Mouse (Mus musculus) neural tube, embryonic 11.5 days (tissue): ENCODE measurements at regions not wholly inside any gene's neighbourhood (a gene's known extent, or its start where the extent isn't known, plus 50 kb on each side); places are given as distances from the start of the nearest gene placed in this dataset.

ENCODE experiments used
- ATAC-seq: fragments of 200-750 bp; cut with Nextera tagmentation; 2 replicates; pipeline ENCODE4 v1.8.0; 2017; ENCODE audit warnings: moderate number of reproducible peaks, mild to moderate bottlenecking, moderate TSS enrichment, moderate library complexity; ENCODE audit not compliant: insufficient read depth, low FRiP score, low TSS enrichment
- DNase-seq: peaks from one replicate; pipeline ENCODE4 v3.0.0-alpha.2; 2015; ENCODE audit warnings: low spot score
- H3K27ac ChIP-seq: fragments of 300-500 bp; sonication (generic); 2 replicates; pipeline ENCODE4 v1.5.1; 2014; ENCODE audit warnings: low read depth, mild to moderate bottlenecking, low read length
- H3K27me3 ChIP-seq: fragments of 300-500 bp; sonication (generic); 2 replicates; pipeline ENCODE4 v1.6.1; 2014; ENCODE audit warnings: mild to moderate bottlenecking, low read length, mixed read lengths; ENCODE audit not compliant: control insufficient read depth, insufficient read depth
- H3K36me3 ChIP-seq: fragments of 300-500 bp; sonication (generic); 2 replicates; pipeline ENCODE4 v1.6.1; 2014; ENCODE audit warnings: mild to moderate bottlenecking, low read length, moderate library complexity, mixed read lengths; ENCODE audit not compliant: control insufficient read depth, insufficient read depth
- H3K4me1 ChIP-seq: fragments of 300-500 bp; sonication (generic); 2 replicates; pipeline ENCODE4 v1.6.1; 2014; ENCODE audit warnings: low read length, mixed read lengths; ENCODE audit not compliant: control insufficient read depth, insufficient read depth
- H3K4me2 ChIP-seq: fragments of 300-500 bp; sonication (generic); 2 replicates; pipeline ENCODE4 v1.6.1; 2014; ENCODE audit warnings: low read depth, mild to moderate bottlenecking, moderate library complexity
- H3K4me3 ChIP-seq: fragments of 300-500 bp; sonication (generic); 2 replicates; pipeline ENCODE4 v1.5.1; 2014; ENCODE audit warnings: low read depth, low read length
- H3K9ac ChIP-seq: fragments of 300-500 bp; sonication (generic); 2 replicates; pipeline ENCODE4 v1.6.1; 2014; ENCODE audit warnings: mild to moderate bottlenecking, low read length
- H3K9me3 ChIP-seq: fragments of 300-500 bp; sonication (generic); 2 replicates; pipeline ENCODE4 v1.6.1; 2016; ENCODE audit warnings: low read length; ENCODE audit not compliant: control insufficient read depth
- WGBS: fragments of 180-500 bp; shearing (Covaris S2); extraction: QIAGEN DNeasy Blood & Tissue Kit; methylation state at CpG from one replicate; pipeline ENCODE4 v1.1.7; 2014; 5-methylcytosine and 5-hydroxymethylcytosine counted together

DNA sequence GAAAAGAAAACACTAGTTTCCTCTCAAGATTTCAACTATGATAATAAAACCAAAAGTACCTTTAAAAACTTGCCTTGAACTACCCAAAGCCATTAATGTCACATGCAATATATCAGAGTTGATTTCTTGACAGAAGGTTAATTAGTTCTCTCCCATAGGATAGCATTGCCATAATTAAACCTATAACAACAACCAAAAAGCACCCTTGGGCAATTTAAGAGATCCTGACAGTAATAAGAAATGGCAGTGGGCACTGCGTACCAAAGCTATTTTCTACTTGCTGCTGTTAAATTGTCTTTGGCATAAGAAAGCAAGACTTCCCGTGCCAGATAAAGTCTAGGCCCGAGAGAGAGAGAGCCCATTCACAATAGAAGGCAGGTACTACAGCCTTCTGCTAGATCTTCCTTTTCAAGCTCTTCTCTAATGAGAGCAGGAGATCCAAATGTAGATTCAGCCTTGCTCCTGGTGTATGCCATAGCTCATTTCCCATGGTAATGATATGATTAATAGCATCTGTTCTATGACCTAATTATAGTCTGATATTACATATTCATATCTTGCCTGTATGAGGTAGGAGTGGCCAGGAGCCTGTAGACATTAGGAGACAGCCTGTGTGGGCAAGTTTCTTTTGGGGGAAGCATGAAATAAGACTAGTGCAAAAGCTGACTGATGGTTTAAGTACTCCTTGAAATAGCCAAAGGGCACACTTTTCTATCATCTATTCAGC is 126.3 kb upstream of the Cd180 start:
- no peak overlapping the region for H3K9ac ChIP-seq
- no peaks in the 10 kb centered on the region for H3K27me3 ChIP-seq
- H3K4me2 ChIP-seq = no peak overlapping the region
- no peak overlapping the region for H3K27ac ChIP-seq
- H3K36me3 ChIP-seq = no peaks in the 10 kb centered on the region
- H3K9me3 ChIP-seq = no peaks in the 10 kb centered on the region
- ATAC-seq = no peak
- DNase-seq = no peak
- 67% methylated on average over 3 of the region's 3 CpGs for WGBS
- H3K4me3 ChIP-seq = no peak overlapping the region
- no peaks in the 10 kb centered on the region for H3K4me1 ChIP-seq

DNA sequence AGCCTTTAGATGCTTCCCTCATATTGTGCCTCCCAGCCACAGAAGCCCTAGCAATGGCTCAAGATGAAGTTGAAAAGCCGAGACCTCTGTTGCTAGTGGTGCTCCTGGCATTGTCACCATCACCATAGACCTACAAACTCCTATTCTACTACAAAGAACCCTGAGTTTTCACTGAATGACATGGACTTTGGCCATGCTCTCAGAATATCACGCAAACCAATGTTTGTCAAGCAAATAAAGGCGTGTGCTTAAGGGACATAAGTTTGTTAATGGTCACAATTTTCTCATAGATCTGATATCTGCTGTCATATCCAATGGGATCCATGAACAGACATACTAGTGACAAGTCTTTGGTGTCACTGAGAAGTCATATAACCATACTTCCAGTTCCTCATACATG is 123.8 kb upstream of the Cd180 start:
- whole genome bisulfite sequencing = 87% methylated on average over 3 of the region's 3 CpGs

GRCm38 (mm10) chr13:102570286-102570685 is 123.1 kb upstream of the Cd180 start:
- H3K4me2 ChIP-seq = no peak overlapping the region

More for the DNA sequence above, 123.8 kb upstream of the Cd180 start:
- DNase-seq = no peak
- Histone ChIP-seq H3K9me3 (no peaks in the 10 kb centered on the region), H3K36me3 (no peaks in the 10 kb centered on the region), H3K9ac (no peak overlapping the region), H3K27me3 (no peaks in the 10 kb centered on the region), H3K4me1 (no peaks in the 10 kb centered on the region), H3K4me3 (no peak overlapping the region), H3K27ac (no peak overlapping the region), H3K4me2 (no peak overlapping the region)
- ATAC-seq = no peak

GRCm38 (mm10) chr13:102573286-102573921 is 120.0 kb upstream of the Cd180 start:
- Histone ChIP-seq H3K9me3 (no peaks in the 10 kb centered on the region), H3K4me2 (no peak overlapping the region), H3K27ac (no peak overlapping the region), H3K36me3 (no peaks in the 10 kb centered on the region), H3K4me1 (no peaks in the 10 kb centered on the region), H3K9ac (no peak overlapping the region), H3K27me3 (no peaks in the 10 kb centered on the region), H3K4me3 (no peak overlapping the region)
- WGBS = 54% methylated on average over 5 of the region's 5 CpGs
- DNase-seq = no peak
- ATAC-seq = no peak

More at GRCm38 (mm10) chr13:102570286-102570685, 123.1 kb upstream of the Cd180 start:
- 93% methylated on average over 1 of the region's 1 CpGs for WGBS
- Histone ChIP-seq H3K9ac (no peak overlapping the region), H3K9me3 (no peaks in the 10 kb centered on the region), H3K4me1 (no peaks in the 10 kb centered on the region), H3K4me3 (no peak overlapping the region), H3K36me3 (no peaks in the 10 kb centered on the region), H3K27ac (no peak overlapping the region), H3K27me3 (no peaks in the 10 kb centered on the region)
- ATAC-seq (no peak), DNase-seq (no peak)

DNA sequence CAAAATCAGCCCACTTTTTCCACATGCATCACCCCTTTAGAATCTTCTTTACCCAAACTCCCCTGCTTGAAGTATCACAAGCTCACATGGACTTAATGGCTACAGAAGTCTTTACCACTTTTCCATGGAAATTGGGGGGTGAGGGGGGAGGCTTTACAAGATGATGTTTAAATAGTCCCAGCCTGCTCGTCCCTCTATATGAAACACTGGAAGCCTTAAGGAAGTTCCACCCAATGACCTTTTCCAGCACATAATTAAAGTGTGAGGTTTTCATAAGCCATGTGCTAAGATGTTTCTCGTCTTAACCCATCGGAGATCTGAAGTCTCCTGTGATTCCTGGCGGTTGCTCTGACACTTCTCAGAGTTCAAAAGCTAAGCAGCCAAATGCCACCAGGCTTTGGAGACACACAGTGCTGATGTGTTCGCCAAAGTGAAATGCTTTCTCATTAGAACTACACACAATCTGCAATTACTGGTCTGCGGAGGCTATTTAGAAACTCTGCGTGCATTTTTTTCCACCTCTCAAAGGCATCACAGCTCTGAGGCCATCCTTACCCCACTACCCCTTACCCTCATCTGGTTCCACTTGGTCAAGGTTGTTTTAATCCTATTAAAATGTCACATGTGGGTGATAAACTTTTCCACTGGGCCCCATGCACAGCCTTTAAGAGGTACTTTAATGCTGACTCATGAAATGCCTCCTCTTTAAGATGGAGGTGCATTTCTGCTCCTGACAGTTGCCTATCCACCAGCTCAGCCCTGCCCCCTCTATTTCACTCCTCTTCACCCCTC is 116.3 kb upstream of the Cd180 start:
- Histone ChIP-seq H3K9me3 (no peaks in the 10 kb centered on the region), H3K4me2 (no peak overlapping the region), H3K27ac (no peak overlapping the region), H3K9ac (no peak overlapping the region), H3K4me1 (no peaks in the 10 kb centered on the region), H3K27me3 (no peaks in the 10 kb centered on the region), H3K36me3 (no peaks in the 10 kb centered on the region), H3K4me3 (no peak overlapping the region)
- ATAC-seq (no peak), DNase-seq (no peak)
- WGBS = 60% methylated on average over 7 of the region's 7 CpGs

- Histone ChIP-seq H3K4me2 (no peak overlapping the region), H3K9me3 (no peaks in the 10 kb centered on the region), H3K4me1 (no peaks in the 10 kb centered on the region), H3K27ac (no peak overlapping the region), H3K27me3 (no peaks in the 10 kb centered on the region), H3K4me3 (no peak overlapping the region), H3K9ac (no peak overlapping the region), H3K36me3 (no peaks in the 10 kb centered on the region)
- ATAC-seq = no peak
- no peak for DNase-seq
- WGBS = 74% methylated on average over 2 of the region's 2 CpGs
These were observed 114.5 kb upstream of the Cd180 start for GRCm38 (mm10) chr13:102578811-102579210.

DNA sequence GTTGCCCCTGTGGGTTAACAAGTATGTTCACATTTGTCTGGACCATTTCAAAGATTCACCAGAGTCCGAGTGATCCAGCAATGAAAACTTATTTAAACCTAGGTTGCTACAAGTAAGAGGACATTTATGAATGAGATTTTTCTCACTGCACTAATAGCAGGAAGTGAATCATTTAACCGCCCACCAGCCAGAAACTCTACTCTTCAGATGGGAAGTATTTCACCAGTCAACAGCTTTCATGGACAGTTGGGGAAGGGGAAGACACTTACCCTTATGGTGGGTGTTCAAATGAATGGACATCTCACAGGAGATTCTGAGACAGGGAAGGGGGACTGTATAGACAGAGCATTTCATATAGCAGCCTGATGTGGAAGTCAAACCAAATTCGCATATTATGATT is 113.7 kb upstream of the Cd180 start:
- Histone ChIP-seq H3K27ac (no peak overlapping the region), H3K9me3 (no peaks in the 10 kb centered on the region), H3K4me1 (no peaks in the 10 kb centered on the region), H3K36me3 (no peaks in the 10 kb centered on the region), H3K27me3 (no peaks in the 10 kb centered on the region), H3K9ac (no peak overlapping the region), H3K4me3 (no peak overlapping the region), H3K4me2 (no peak overlapping the region)
- ATAC-seq (no peak), DNase-seq (no peak)
- WGBS = 86% methylated on average over 3 of the region's 3 CpGs

DNA sequence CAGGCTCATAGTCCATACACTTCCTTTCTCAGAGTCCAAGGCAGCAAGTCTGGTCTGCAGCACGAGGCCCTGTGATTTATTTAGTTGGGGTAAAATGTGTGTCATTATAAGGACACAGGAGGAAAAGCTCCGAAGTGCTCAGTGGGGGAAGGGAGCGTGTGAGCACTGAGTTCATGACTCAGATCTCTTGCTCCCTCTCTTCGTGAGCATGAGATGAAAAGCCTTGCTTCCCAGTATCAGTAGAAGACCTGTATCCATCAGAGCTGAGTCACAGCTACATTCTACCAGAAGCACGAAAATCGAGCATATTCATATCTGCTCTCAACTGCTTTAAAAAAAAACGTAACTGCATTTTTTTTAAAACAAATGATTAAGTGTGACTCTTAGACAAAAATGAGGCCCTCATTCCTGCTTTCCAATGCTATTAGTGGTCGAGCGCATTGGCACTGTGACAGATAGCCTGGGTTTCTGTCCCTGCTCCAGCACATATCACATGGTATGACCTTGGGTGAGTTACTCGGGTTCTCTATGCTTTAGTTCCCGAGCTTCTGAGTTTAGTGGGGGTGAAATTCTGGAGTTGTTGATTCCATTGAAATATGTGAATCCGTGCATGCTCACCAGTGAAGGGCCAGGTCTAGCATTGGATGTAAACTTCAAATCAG is 109.2 kb upstream of the Cd180 start:
- no peaks in the 10 kb centered on the region; the same call in 1 of the 2 replicates for H3K4me1 ChIP-seq
- no peaks in the 10 kb centered on the region for H3K9me3 ChIP-seq
- 77% methylated on average over 12 of the region's 12 CpGs for WGBS
- no peak overlapping the region for H3K4me2 ChIP-seq
- no peak overlapping the region for H3K9ac ChIP-seq
- DNase-seq = no peak
- no peak overlapping the region for H3K27ac ChIP-seq
- ATAC-seq = no peak
- H3K36me3 ChIP-seq = no peaks in the 10 kb centered on the region
- no peaks in the 10 kb centered on the region for H3K27me3 ChIP-seq
- H3K4me3 ChIP-seq = no peak overlapping the region
